Mouse (Mus musculus) lung, embryonic 14.5 days (tissue): ENCODE data around the gene Ripor2. TPM values are rescaled to one million over a fixed set of nuclear protein-coding genes. Genes with fewer than 3 reads are reported as not detected.

ENCODE experiments used
- ATAC-seq: fragments of 200-750 bp; cut with Nextera tagmentation; 2 replicates; pipeline ENCODE4 v1.8.0; 2017; ENCODE audit warnings: mild to moderate bottlenecking, moderate TSS enrichment, moderate library complexity; ENCODE audit not compliant: insufficient read depth
- DNase-seq: peaks from one replicate; pipeline ENCODE4 v3.0.0-alpha.2; 2015
- H3K27ac ChIP-seq: fragments of 300-500 bp; sonication (generic); 2 replicates; pipeline ENCODE4 v1.5.1; 2014; ENCODE audit warnings: low read depth, mild to moderate bottlenecking, moderate library complexity
- H3K27me3 ChIP-seq: fragments of 300-500 bp; sonication (generic); 2 replicates; pipeline ENCODE4 v1.6.1; 2014; ENCODE audit warnings: low read length, control low read depth; ENCODE audit not compliant: insufficient read depth
- H3K36me3 ChIP-seq: fragments of 300-500 bp; sonication (generic); 2 replicates; pipeline ENCODE4 v1.6.1; 2014; ENCODE audit warnings: control low read depth; ENCODE audit not compliant: insufficient read depth
- H3K4me1 ChIP-seq: fragments of 300-500 bp; sonication (generic); 2 replicates; pipeline ENCODE4 v1.6.1; 2014; ENCODE audit warnings: antibody characterized with exemption, control low read depth; ENCODE audit not compliant: insufficient read depth
- H3K4me2 ChIP-seq: fragments of 300-500 bp; sonication (generic); 2 replicates; pipeline ENCODE4 v1.6.1; 2014; ENCODE audit warnings: mild to moderate bottlenecking
- H3K4me3 ChIP-seq: fragments of 300-500 bp; sonication (generic); 2 replicates; pipeline ENCODE4 v1.5.1; 2014; ENCODE audit warnings: low read depth, low read length
- H3K9ac ChIP-seq: fragments of 300-500 bp; sonication (generic); 2 replicates; pipeline ENCODE4 v1.6.1; 2014
- H3K9me3 ChIP-seq: fragments of 300-500 bp; sonication (generic); 2 replicates; pipeline ENCODE4 v1.6.1; 2016; ENCODE audit warnings: low read depth, low read length, control low read depth
- CTCF ChIP-seq: IDR thresholded peaks from 2 replicates; pipeline ENCODE4 v1.5.1; 2016; ENCODE audit warnings: antibody characterized with exemption, low read depth
- WGBS: fragments of 180-500 bp; shearing (Covaris S2); extraction: QIAGEN DNeasy Blood & Tissue Kit; methylation state at CpG from one replicate; pipeline ENCODE4 v1.1.7; 2014; 5-methylcytosine and 5-hydroxymethylcytosine counted together
- polyA plus RNA-seq: library from polyadenylated mRNA; unstranded; fragments of >200 nt; fragmentation: Nextera tagmentation; extraction: Ambion mirVana; gene quantifications from 2 replicates; pipeline ENCODE4 v1.2.1, GENCODE M21; 2014

The Ripor2 gene
- polyA plus RNA-seq, 1 experiment from 2014 or later = 5.6 TPM

DNA sequence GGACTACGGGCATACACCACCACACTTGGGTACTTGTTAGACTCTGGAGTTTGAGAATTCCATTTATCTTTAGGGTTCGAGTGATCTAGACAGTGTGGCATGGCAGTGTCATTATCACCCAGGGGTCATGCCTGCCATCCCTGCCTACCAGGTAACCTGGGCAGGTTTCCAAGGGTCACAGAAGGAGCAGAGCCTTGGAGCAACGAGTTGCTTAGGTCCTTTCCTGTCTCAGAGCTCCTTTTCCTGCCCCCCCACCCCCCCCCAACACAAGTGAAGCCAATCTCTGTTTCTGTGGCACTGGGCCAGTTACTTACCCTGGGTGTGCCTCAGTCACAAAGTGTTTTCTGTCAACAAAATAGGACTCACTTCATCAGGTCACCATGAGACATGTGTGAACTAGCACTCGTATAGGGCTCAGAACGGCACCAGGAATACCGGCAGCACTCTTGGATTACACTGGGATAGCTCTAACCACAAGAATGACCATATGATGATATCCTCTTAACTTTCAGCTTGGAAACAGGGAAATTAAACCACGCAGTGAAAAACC is 130.7 kb downstream of the Ripor2 start:
- no peaks in the 10 kb centered on the region for H3K27me3 ChIP-seq
- no peak overlapping the region for H3K4me3 ChIP-seq
- TF ChIP-seq CTCF = no peak
- no peaks in the 10 kb centered on the region for H3K36me3 ChIP-seq
- ATAC-seq (no peak), DNase-seq (peak; percentile 35)
- WGBS = 56% methylated on average over 7 of the region's 7 CpGs
- no peak overlapping the region for H3K27ac ChIP-seq
- H3K4me2 ChIP-seq = peak overlapping the region; percentile 4; the same call in 1 of the 2 replicates
- H3K9ac ChIP-seq = no peak overlapping the region
- peaks cover 2% of the 10 kb centered on the region; the same call in 1 of the 2 replicates for H3K4me1 ChIP-seq
- no peaks in the 10 kb centered on the region for H3K9me3 ChIP-seq

DNA sequence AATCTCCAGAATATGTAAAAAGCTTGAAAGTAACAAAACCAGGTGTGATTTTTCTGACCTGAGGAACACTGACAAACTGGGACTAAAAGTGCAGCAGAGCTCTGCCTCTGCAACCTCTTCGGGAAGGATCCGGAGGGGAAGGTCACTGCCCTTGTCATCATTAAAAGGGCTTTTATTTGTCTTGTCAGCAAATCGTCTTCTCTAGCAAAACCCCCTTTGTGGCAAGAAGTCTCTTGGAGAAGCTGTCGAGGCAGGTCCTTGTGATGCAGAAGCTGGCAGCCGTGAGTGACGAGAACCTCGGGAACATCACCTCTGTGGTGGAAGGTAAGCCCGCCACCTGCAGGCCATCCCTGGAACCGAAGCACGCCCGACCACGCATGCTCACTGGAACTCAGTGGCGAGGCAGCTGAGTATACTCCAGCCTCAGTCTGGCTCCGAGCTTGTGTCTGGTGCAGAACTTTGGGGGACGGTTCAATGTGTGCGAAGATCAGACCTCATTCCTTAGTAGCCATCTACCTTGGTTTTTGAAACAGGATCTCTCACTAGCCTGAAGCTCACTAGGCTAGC is 131.5 kb downstream of the Ripor2 start:
- Histone ChIP-seq H3K4me2 (peak overlapping the region; percentile 48), H3K4me1 (peaks cover 2% of the 10 kb centered on the region; the same call in 1 of the 2 replicates), H3K9ac (no peak overlapping the region), H3K9me3 (no peaks in the 10 kb centered on the region), H3K27ac (no peak overlapping the region), H3K27me3 (no peaks in the 10 kb centered on the region), H3K4me3 (no peak overlapping the region), H3K36me3 (no peaks in the 10 kb centered on the region)
- peak; percentile 97 for TF ChIP-seq CTCF
- DNase-seq (peak; percentile 91), ATAC-seq (peak; percentile 79)
- 4% methylated on average over 16 of the region's 16 CpGs for WGBS

DNA sequence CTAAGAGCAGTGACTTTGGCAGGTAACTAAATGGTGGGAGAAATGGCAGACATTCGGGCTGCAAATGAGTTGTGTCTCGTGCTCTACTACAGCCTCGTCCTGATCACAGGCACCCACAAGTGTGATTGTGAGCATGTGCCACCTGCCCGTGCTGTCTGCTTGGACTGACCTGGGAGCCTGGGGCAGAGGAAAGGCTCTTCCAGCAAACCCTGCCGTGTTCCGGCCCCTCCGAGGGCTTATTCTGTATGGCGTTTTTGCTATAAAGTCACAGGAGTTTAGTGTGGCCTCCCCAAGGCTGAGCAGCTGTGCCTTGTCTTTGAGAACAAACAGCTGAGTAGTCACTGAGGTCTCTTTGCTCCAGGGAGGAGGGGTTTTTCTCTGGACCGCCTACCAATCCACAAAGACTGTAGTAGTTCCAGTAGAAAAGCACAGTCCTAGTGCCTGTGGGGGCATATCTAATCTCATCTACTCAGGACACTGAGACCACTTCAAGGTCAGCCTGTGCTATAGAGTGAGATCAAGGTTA is 132.4 kb downstream of the Ripor2 start:
- H3K9ac ChIP-seq = no peak overlapping the region
- peak; percentile 67 for DNase-seq
- no peak overlapping the region for H3K4me3 ChIP-seq
- H3K36me3 ChIP-seq = no peaks in the 10 kb centered on the region
- no peaks in the 10 kb centered on the region for H3K27me3 ChIP-seq
- TF ChIP-seq CTCF = no peak
- ATAC-seq = peak; percentile 26; the same call in 1 of the 2 replicates
- H3K4me2 ChIP-seq = no peak overlapping the region
- 56% methylated on average over 9 of the region's 9 CpGs for WGBS
- no peaks in the 10 kb centered on the region for H3K9me3 ChIP-seq
- no peak overlapping the region for H3K27ac ChIP-seq
- H3K4me1 ChIP-seq = peaks cover 2% of the 10 kb centered on the region; the same call in 1 of the 2 replicates

DNA sequence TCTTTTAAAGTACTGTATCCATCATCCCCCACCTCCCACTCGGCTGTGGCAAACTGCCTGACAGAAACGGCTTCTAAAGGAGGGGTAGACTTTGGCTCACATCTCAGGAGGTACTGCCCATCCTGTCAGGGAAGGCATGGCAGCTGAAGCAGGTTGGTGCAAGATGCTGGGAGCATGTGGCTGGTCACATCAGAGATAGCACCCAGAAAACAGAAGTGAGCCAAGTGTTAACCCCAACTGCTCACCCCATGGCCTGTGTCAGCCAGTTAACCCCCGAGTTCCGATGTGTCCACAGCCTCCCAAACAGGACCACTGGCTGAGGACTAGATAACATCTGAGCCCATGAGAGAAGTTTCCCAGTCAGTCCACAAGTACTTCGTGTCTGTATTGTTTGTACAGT is 133.6 kb downstream of the Ripor2 start:
- TF ChIP-seq CTCF = no peak
- no peak overlapping the region for H3K4me2 ChIP-seq
- no peak for DNase-seq
- H3K9me3 ChIP-seq = no peaks in the 10 kb centered on the region
- H3K36me3 ChIP-seq = no peaks in the 10 kb centered on the region
- H3K4me1 ChIP-seq = peaks cover 2% of the 10 kb centered on the region; the same call in 1 of the 2 replicates
- no peak overlapping the region for H3K4me3 ChIP-seq
- 62% methylated on average over 5 of the region's 5 CpGs for WGBS
- H3K9ac ChIP-seq = no peak overlapping the region
- H3K27me3 ChIP-seq = no peaks in the 10 kb centered on the region
- H3K27ac ChIP-seq = no peak overlapping the region
- no peak for ATAC-seq

DNA sequence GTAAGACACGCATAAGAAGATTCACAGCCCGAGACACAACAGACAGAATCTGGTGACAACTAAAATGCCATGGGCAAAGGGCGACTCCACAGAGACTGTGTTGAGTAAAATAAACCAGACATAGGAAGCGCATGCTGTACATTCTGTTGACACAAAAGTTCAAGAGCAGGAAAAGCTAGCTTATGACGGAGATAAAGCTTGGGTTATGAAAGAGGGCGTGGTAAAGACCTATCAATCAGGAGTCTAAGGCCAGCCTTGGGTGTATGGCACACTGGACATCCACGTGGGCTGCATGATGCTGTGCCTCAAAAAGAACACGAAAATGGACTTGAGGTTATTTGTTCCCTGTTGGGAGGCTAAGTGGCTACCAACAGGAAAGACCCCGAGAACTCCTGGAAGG is 134.5 kb downstream of the Ripor2 start:
- WGBS = 62% methylated on average over 9 of the region's 9 CpGs
- Histone ChIP-seq H3K9ac (no peak overlapping the region), H3K4me1 (peaks cover 2% of the 10 kb centered on the region; the same call in 1 of the 2 replicates), H3K4me3 (no peak overlapping the region), H3K27ac (no peak overlapping the region), H3K9me3 (no peaks in the 10 kb centered on the region), H3K36me3 (no peaks in the 10 kb centered on the region), H3K27me3 (no peaks in the 10 kb centered on the region), H3K4me2 (no peak overlapping the region)
- TF ChIP-seq CTCF = no peak
- ATAC-seq (no peak), DNase-seq (no peak)

DNA sequence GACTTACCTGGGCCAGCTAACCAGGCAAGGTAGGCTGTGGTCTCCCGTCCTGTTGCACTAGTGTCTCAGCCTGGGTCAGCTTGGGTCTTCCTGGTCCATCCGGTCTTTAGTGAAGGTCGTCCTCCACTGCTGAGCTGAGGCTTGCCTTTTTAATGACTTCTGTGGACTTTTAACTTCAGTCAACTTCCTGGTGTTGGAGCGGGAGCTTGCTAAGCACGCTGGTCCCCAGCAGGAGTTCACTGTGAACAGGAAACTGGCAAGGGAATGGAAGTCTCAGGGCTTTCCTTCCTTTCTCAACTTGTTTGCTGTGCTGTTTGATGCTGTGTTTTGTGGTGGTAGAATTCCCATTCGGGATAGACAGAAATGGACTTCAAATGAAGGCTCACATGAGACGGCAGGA is 135.7 kb downstream of the Ripor2 start:
- 0 out of 2 replicates have a peak, but pooled peaks have one; percentile 2 for TF ChIP-seq CTCF
- peaks cover 2% of the 10 kb centered on the region; the same call in 1 of the 2 replicates for H3K4me1 ChIP-seq
- no peak for ATAC-seq
- H3K4me2 ChIP-seq = no peak overlapping the region
- no peaks in the 10 kb centered on the region for H3K9me3 ChIP-seq
- no peak overlapping the region for H3K4me3 ChIP-seq
- H3K27me3 ChIP-seq = no peaks in the 10 kb centered on the region
- 61% methylated on average over 7 of the region's 7 CpGs for WGBS
- no peaks in the 10 kb centered on the region for H3K36me3 ChIP-seq
- no peak for DNase-seq
- H3K27ac ChIP-seq = no peak overlapping the region; the same call in 1 of the 2 replicates
- H3K9ac ChIP-seq = no peak overlapping the region

DNA sequence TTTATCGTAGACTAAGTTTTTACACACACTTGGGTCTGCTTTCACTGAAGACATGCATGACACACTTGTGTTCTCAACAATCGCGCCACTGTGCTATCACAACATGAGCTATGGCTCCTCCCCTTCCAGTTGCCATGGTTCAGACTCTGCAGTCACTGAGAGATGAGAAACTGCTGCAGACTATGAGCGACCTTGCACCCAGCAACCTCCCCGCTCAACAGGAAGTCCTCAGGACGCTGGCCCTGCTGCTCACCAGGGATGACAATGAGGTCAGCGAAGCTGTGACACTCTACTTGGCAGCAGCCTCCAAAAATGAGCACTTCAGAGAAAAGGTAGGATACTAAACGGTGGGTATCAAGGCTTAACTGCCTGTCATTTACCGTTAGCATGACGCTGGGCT is 139.5 kb downstream of the Ripor2 start:
- DNase-seq = no peak
- Histone ChIP-seq H3K4me2 (no peak overlapping the region), H3K27ac (no peak overlapping the region), H3K9ac (no peak overlapping the region), H3K9me3 (no peaks in the 10 kb centered on the region), H3K27me3 (no peaks in the 10 kb centered on the region), H3K4me1 (no peaks in the 10 kb centered on the region), H3K36me3 (no peaks in the 10 kb centered on the region), H3K4me3 (no peak overlapping the region)
- WGBS = 64% methylated on average over 10 of the region's 10 CpGs
- ATAC-seq = no peak; the same call in 1 of the 2 replicates
- no peak for TF ChIP-seq CTCF
